Mouse (Mus musculus) ES-CJ7 (cell line): ENCODE measurements around the gene Keap1.
"Not testable (repeated sequence)": the region's sequence is repeated elsewhere in the genome, so short reads cannot be mapped to it uniquely, and the experiment has no call there.

Experiments
- DNase-seq: peaks from one replicate; pipeline ENCODE4 v3.0.0; 2011; ENCODE audit warnings: low read depth, low spot score

Keap1 gene

GRCm38 (mm10) chr9:21238733-21239464 lies at the start of gene Keap1:
Gene Keap1 (minus strand): TSS chr9:21239361.
- peak; percentile 66 for DNase-seq

GRCm38 (mm10) chr9:21288404-21289336 lies 49.5 kb upstream of the Keap1 start:
- no peak for DNase-seq

DNA sequence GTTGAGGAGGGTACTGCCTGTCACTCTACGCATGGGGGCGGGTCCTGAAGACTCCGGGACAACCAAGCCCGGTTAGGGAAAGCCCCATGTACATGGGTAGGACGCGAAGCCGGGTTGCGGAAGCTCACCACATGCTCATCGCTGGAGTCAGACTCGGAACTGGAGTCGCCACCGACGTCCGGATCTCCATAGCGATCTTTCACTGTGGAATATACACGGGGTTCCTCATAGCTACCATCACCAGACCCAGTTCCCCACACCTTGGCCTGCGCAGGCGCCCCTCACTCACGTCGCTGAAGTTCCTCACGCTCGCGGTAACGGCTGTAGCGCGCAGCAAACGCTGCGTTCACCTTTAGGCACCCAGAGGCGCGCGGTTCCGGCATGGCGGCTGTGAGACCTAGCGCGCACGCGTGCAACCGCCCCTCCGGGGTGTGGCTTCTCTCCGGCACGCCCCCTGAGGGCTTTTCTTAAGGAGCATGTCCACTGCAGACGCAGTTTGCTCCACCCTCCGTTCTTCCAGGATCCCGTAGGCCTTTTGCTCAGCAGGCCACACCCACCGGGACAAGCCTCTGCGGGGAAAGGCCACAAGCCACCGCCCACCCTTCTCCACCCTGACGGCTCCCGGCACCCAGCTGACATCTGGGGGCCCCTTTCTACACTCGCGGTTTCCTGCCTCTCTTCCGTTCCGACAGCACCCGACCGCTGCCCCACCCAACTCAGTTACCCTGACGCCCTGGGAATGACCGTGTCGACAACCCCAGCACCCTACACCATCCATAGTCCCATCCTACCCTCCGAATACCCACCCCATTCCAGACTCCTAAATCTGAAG lies 48.6 kb upstream of the Keap1 start, which contains the start of gene Kri1:
Gene Kri1 (minus strand): TSS at position 399 of the 832 bp plus-strand sequence.
- peak; percentile 99 for DNase-seq

- no peak for DNase-seq
These were observed 47.6 kb upstream of the Keap1 start for GRCm38 (mm10) chr9:21286753-21287152.

GRCm38 (mm10) chr9:21283994-21284393 lies 44.8 kb upstream of the Keap1 start:
- no peak for DNase-seq

DNA sequence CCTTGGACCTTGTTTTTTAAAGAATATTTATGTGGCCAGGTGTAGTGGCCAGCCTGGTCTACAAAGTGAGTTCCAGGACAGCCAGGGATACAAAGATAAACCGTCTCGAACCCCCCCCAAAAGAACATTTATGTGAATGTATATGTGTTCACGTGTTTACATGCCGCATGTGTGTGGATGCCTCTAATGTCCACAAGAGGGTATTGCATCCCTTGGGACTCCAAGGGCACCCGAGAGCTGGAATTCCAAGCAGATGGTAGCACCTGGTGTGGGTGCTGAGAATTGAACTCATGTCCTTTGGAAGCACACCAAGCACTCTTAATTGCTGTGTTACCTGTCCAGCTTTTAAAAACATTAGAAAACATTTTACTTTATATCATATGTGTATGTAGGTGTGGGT lies 44.4 kb upstream of the Keap1 start:
- DNase-seq = peak; percentile 68

- no peak for DNase-seq
These were observed 38.6 kb upstream of the Keap1 start for GRCm38 (mm10) chr9:21277776-21278175.

DNA sequence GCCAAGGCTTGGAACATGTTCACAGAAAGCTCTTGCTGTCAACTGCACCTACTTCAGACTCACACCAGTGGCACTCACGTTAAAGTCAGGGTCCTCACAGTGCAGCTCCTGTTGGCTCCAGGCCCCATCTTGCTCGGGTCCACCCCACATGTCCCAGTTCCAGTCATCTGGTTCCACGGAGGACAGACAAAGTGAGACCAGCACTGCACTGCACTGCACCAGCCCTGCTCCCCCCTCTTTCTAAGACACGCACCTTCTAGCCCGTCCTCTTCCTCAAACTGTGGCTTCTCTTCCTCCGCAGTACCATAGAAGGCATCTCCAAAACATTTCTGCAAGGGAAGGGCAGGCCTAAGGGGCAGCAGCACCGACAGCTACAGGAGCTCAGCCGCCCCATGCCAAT lies 37.1 kb upstream of the Keap1 start:
- DNase-seq = no peak

GRCm38 (mm10) chr9:21275727-21276126 lies 36.6 kb upstream of the Keap1 start:
- no peak for DNase-seq

DNA sequence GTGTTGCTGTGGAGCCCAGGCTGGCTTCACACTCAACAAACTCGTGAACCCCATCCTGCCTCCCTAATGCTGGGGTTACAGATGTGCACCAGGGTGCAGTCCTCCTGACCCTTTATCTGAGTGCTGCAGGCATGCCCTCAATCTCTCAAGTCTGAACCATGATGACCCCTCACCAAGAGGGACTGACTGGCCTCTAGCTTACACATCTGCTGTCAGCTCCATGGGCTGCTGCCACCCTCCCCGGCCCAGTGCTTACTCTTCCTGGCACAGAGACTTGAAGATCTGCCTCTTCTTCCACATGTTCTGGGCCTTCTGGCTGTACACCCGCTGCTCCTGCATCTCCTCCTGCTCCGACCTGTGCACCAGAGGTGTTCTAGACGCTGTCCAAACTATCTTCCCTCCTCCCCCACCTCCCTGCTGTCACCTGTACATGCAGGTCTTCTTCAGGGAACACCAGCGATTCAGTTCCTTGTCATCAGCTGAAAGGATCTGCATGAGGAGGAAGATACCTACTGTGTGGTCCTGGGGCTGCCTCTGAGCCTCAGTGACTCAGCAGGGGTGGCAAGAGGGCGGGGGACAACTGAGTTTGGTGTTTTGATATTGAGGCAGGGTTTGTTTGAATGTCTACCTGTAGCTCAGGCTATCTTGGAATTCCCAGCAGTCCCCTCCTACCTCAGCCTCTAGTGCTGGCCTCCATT lies 36.0 kb upstream of the Keap1 start:
- DNase-seq = no peak

- DNase-seq = no peak
These were observed 35.2 kb upstream of the Keap1 start for GRCm38 (mm10) chr9:21274336-21274735.

DNA sequence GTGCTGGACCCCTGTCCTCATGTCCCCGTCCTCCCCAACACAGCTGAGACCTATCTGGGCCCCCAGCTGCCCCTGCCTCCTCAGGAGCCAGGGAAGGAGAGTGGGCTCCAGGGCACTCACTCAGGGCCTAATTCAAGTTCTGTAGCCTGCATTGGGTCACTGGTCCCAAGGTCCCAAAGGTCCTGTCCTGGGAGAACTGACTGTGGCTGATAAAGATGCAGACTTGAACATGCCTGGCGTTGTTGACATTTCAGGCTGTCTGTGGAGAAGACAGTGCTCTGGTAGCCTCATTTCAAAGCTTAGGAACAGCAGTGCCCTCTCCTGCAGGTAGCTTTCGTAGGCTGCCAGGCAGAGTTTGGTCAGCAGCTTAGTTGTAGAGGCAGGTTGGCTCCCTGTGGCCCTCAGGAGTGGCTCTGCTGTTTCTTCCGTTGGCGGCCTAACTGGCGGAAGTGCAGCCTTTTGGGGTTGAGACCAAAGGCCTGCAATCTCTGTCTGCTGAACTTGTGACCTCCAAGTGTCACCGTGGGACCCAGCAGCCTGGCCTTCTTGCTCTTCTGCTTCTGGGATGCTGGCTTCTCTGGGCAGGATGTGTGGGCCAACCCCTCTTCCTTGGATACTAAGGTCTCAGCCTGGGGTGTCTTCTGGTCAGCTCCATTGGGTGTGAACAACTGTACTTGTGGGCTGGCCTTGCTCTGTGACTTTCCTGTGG lies 34.5 kb upstream of the Keap1 start:
- DNase-seq = no peak

GRCm38 (mm10) chr9:21273094-21273493 lies 33.9 kb upstream of the Keap1 start:
- no peak for DNase-seq

- DNase-seq = no peak
These were observed 33.2 kb upstream of the Keap1 start for GRCm38 (mm10) chr9:21272391-21272790.

DNA sequence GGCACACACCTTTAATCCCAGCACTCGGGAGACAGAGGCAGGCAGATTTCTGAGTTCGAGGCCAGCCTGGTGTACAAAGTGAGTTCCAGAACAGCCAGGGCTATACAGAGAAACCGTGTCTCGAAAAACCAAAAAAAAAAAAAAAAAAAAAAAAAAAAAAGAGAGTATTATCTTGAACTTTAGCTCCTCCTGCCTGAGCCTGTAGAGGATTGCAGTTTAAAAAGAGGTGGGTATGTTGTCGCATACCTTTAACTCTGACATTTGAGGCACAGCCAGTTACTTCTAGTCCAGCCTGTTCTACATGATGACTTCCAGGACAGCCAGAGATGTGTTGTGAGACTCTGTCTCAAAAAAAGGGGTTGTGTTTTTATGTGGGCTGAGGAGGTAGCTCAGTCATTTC lies 30.4 kb upstream of the Keap1 start:
- DNase-seq = not testable (repeated sequence)

DNA sequence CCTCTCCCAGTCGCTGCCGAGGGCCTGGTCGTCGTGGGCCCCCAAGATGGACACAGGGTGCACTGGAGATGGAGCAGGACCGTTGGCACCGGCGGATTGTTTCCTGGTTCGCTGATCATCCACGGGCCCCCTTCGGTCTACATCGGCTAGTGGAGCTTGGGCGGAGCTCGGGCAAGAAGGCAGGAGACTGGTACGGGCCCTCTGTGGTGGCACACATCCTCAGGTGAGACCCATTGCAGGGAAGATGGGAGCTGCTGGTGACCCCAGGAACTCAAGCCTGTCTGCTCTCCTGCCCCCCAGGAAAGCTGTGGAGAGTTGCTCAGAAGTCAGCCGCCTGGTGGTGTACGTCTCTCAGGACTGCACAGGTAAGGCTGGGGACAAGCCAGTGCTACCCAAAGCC lies 29.1 kb upstream of the Keap1 start:
- no peak for DNase-seq

DNA sequence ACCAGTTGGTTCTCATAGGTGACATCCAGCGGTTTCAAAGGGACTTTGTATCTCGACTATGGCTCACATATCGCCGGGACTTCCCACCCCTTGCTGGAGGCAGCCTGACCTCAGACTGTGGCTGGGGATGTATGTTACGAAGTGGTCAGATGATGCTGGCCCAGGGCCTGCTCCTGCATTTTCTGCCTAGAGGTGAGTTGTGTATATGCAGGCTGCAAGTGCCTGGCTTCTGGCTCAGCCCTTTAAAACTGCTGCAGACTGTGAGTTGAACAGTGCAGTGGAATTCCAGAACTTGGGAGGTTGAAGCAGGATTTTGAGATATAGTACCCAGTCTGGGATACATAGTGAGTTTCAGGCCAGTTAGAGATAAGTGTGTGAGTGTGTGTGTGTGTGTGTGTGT lies 27.7 kb upstream of the Keap1 start:
- no peak for DNase-seq

DNA sequence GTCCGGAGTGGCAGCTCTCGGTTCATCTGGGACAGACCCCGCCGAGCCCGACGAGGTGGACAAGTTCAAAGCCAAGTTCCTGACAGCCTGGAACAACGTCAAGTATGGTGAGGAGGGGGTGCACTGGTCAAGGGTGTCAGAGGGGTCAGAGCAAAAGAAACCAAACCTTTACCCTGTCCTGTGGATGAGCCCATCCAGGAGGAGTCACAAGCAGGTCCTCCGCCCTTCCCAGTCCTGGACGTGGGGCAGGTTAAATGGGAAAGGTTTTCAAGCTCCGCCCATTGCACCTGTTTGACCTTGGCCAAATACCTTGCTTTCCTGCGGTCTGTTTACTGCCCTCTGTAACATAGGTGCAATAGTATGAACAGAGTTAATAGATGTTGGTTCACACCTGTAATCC lies 26.4 kb upstream of the Keap1 start:
- no peak for DNase-seq

GRCm38 (mm10) chr9:21265000-21265561 lies 25.9 kb upstream of the Keap1 start, which contains the start of gene Atg4d:
Gene Atg4d (plus strand): TSS chr9:21265293.
- peak; percentile 99 for DNase-seq
